Mouse (Mus musculus) heart, adult 2 months (tissue): ENCODE data around the gene Rasa3.

Experiments
- EP300 ChIP-seq: fragments of 200-500 bp; IDR thresholded peaks from 2 replicates; pipeline ENCODE4 v1.6.1; 2011; ENCODE audit warnings: low read depth, low read length, control low read depth; ENCODE audit not compliant: insufficient read depth
- POLR2A ChIP-seq: fragments of 200-500 bp; IDR thresholded peaks from 2 replicates; pipeline ENCODE4 v1.6.1; 2011; ENCODE audit warnings: mild to moderate bottlenecking, low read depth, low read length, control low read depth; ENCODE audit not compliant: insufficient read depth

DNA sequence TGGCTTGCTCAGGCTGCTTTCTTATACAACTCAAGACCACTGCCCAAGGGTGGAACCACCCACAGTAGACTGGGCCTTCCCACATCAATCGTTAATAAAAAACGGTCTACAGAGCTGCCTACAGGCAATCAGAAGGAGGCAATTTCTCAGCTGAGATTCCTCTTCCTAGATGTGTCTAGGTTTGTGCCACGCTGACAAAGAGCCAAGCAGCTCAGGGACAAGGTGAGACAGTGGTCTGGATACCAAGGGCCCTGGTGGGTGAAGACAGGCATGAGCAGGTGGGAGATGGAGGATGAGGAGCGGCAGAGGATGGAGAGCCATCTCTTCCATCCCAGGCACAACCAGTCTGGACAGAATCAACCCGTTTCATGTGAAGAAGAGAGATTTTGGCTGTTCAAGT lies 31.1 kb upstream of the Rasa3 start:
- TF ChIP-seq POLR2A (no peak), EP300 (no peak)
